Mouse (Mus musculus): Measurements from ENCODE around the gene Safb2.

The Safb2 gene

GRCm38 (mm10) chr17:56515690-56516410 is 68.5 kb downstream of the Safb2 start:
- DNase-seq (ENCODE audit: low read depth): no peak

GRCm38 (mm10) chr17:56514916-56515315 is 69.5 kb downstream of the Safb2 start:
- no peak for DNase-seq (ENCODE audit: low read depth)

GRCm38 (mm10) chr17:56514330-56514729 is 70.1 kb downstream of the Safb2 start:
- DNase-seq (ENCODE audit: low read depth): no peak

GRCm38 (mm10) chr17:56512310-56512709 is 72.1 kb downstream of the Safb2 start, which contains the start of gene Znrf4:
Znrf4 (minus strand) TSS chr17:56512431.
- DNase-seq (ENCODE audit: low read depth): no peak

- DNase-seq (ENCODE audit: low read depth): no peak
Measured at GRCm38 (mm10) chr17:56511707-56512090, 72.7 kb downstream of the Safb2 start.

- no peak for DNase-seq (ENCODE audit: low read depth)
Measured at GRCm38 (mm10) chr17:56510970-56511706, 73.2 kb downstream of the Safb2 start.
